In genomic region chr11:69976271-69976670, GRCm38 (mm10) we compare ENCODE assay signal across 22 mouse cellular contexts. TPM values are rescaled to one million over a fixed set of nuclear protein-coding genes. Genes with fewer than 3 reads are reported as not detected.
A peak's percentile ranks its signal among the peaks of the same experiment; 100 is the strongest.
DNase-seq lines count a peak whose midpoint lies in the region; ATAC-seq lines count a peak whose summit lies in the region.
"Had no signal": no experiment of that assay in that cellular context is flagged by ENCODE, and none has a peak within 500 bp of the region (broad histone marks: within the 10 kb centered on the region; RNA-seq: fewer than 3 reads in every experiment).

No protein-coding gene starts in this region.

- no peak overlapping the region for H3K27ac ChIP-seq in liver, embryonic 11.5 days (ENCODE audit: low read depth, low read length)
- H3K27ac ChIP-seq in liver, embryonic 12.5 days = no peak overlapping the region
- H3K27ac ChIP-seq in midbrain, embryonic 11.5 days (ENCODE audit: low read depth, low read length) = no peak overlapping the region
- H3K27ac ChIP-seq in midbrain, embryonic 15.5 days = no peak overlapping the region

- H3K27me3 ChIP-seq in liver, embryonic 11.5 days (replicated peaks; ENCODE audit: control insufficient read depth, insufficient read depth, low read length) = no peaks in the 10 kb centered on the region
- no peaks in the 10 kb centered on the region for H3K27me3 ChIP-seq in liver, embryonic 12.5 days (replicated peaks)
- H3K27me3 ChIP-seq in midbrain, embryonic 11.5 days (ENCODE audit: control insufficient read depth, insufficient read depth, low read length) = no peaks in the 10 kb centered on the region
- no peaks in the 10 kb centered on the region for H3K27me3 ChIP-seq in midbrain, embryonic 15.5 days (replicated peaks)
- H3K27me3 ChIP-seq: CH12.LX, Patski had no signal

- 0 out of 2 replicates have a peak overlapping the region, but pooled peaks have one; percentile 10 for H3K4me3 ChIP-seq in liver, embryonic 11.5 days (ENCODE audit: low read depth, low read length)
- no peak overlapping the region for H3K4me3 ChIP-seq in liver, embryonic 12.5 days
- H3K4me3 ChIP-seq in midbrain, embryonic 11.5 days (ENCODE audit: low read depth, low read length) = no peak overlapping the region
- H3K4me3 ChIP-seq in midbrain, embryonic 15.5 days = no peak overlapping the region

- ATAC-seq in liver, embryonic 11.5 days (replicated peaks; ENCODE audit: low FRiP score) = no peak
- no peak for ATAC-seq in liver, embryonic 12.5 days
- ATAC-seq in midbrain, embryonic 11.5 days (ENCODE audit: low FRiP score) = no peak
- ATAC-seq in midbrain, embryonic 15.5 days (replicated peaks) = no peak
- ATAC-seq: activated CD4-positive, CD25-positive, alpha-beta regulatory T cell, adult 4 months; CD4-positive, CD25-positive, alpha-beta regulatory T cell, adult 4 months; Patski had no signal

- DNase-seq in adrenal gland, adult 2 months = peak; percentile 52
- no peak for DNase-seq in adrenal gland, postnatal 25 days
- no peak for DNase-seq in liver, embryonic 11.5 days (ENCODE audit: low spot score)
- DNase-seq in midbrain, embryonic 11.5 days (ENCODE audit: low spot score, missing footprints) = peak; percentile 56
- peak; percentile 55 for DNase-seq in testis, postnatal 14 days (ENCODE audit: low spot score)
- no peak for DNase-seq in testis, postnatal 10 days (ENCODE audit: low spot score)
- DNase-seq: adrenal gland, adult 8-10 months; adrenal gland, postnatal 10 days; adrenal gland, postnatal 14 days; adrenal gland, postnatal 36 days; B cell, adult 2 months; cerebellum, adult 11 months; cerebellum, adult 11-12 months; cerebellum, adult 18-20 months; cerebellum, adult 2 months had no signal

- no peaks in the 10 kb centered on the region for H3K9me3 ChIP-seq in liver, embryonic 11.5 days (ENCODE audit: control insufficient read depth, low read length)
- no peaks in the 10 kb centered on the region for H3K9me3 ChIP-seq in liver, embryonic 12.5 days (replicated peaks)
- H3K9me3 ChIP-seq in midbrain, embryonic 11.5 days (ENCODE audit: control insufficient read depth, low read length) = no peaks in the 10 kb centered on the region
- H3K9me3 ChIP-seq in midbrain, embryonic 15.5 days = no peaks in the 10 kb centered on the region
- H3K9me3 ChIP-seq: G1E had no signal

- H3K4me1 ChIP-seq in liver, embryonic 11.5 days (replicated peaks; ENCODE audit: control insufficient read depth, insufficient read depth, low read length) = no peaks in the 10 kb centered on the region
- peaks cover 10% of the 10 kb centered on the region for H3K4me1 ChIP-seq in liver, embryonic 12.5 days
- H3K4me1 ChIP-seq in midbrain, embryonic 11.5 days (ENCODE audit: control insufficient read depth, insufficient read depth, low read length) = peaks cover 5% of the 10 kb centered on the region; the same call in 1 of the 2 replicates
- peaks cover 10% of the 10 kb centered on the region for H3K4me1 ChIP-seq in midbrain, embryonic 15.5 days

- 77% methylated on average over 4 of the region's 4 CpGs for WGBS in liver, embryonic 11.5 days
- 60% methylated on average over 4 of the region's 4 CpGs for WGBS in liver, embryonic 12.5 days (ENCODE audit: insufficient replicate concordance)
- WGBS in midbrain, embryonic 11.5 days = 89% methylated on average over 4 of the region's 4 CpGs
- 91% methylated on average over 4 of the region's 4 CpGs for WGBS in midbrain, embryonic 15.5 days

- H3K9ac ChIP-seq in liver, embryonic 11.5 days (ENCODE audit: low read depth, low read length) = no peak overlapping the region
- H3K9ac ChIP-seq in liver, embryonic 12.5 days = no peak overlapping the region
- H3K9ac ChIP-seq in midbrain, embryonic 11.5 days (ENCODE audit: low read length) = no peak overlapping the region
- H3K9ac ChIP-seq in midbrain, embryonic 15.5 days = no peak overlapping the region

- H3K4me2 ChIP-seq in liver, embryonic 11.5 days = no peak overlapping the region
- H3K4me2 ChIP-seq in liver, embryonic 12.5 days = no peak overlapping the region
- H3K4me2 ChIP-seq in midbrain, embryonic 11.5 days = no peak overlapping the region
- no peak overlapping the region for H3K4me2 ChIP-seq in midbrain, embryonic 15.5 days

- H3K36me3 ChIP-seq in liver, embryonic 11.5 days (ENCODE audit: control insufficient read depth, insufficient read depth, low read length) = peaks cover 32% of the 10 kb centered on the region
- peaks cover 72% of the 10 kb centered on the region for H3K36me3 ChIP-seq in liver, embryonic 12.5 days
- peaks cover 8% of the 10 kb centered on the region for H3K36me3 ChIP-seq in midbrain, embryonic 11.5 days (ENCODE audit: control insufficient read depth, insufficient read depth, low read length)
- peaks cover 25% of the 10 kb centered on the region for H3K36me3 ChIP-seq in midbrain, embryonic 15.5 days (replicated peaks)

RNA-seq across cellular contexts. Expression of gene Ctdnep1, which starts 4.7 kb away (rescaled TPM):
- total RNA-seq in adrenal gland, adult 2 months (2021) = 100 to 1,000 TPM; 130 to 136 TPM
- 106 and 117 TPM in 2 replicates for polyA plus RNA-seq in adrenal gland, adult 2 months (2012; rRNA removed)
- 123 and 141 TPM in 2 replicates for total RNA-seq in adrenal gland, postnatal 25 days (2021)
- 20.8 and 24.0 TPM in 2 replicates for polyA plus RNA-seq in liver, embryonic 11.5 days (2014; fragmentation: Nextera tagmentation; extraction: Ambion mirVana)
- 14.0 and 15.2 TPM in 2 replicates for polyA plus RNA-seq in liver, embryonic 12.5 days (2016; fragmentation: Nextera tagmentation; extraction: Ambion mirVana)
- polyA plus RNA-seq in midbrain, embryonic 11.5 days (2014; fragmentation: Nextera tagmentation; extraction: Ambion mirVana) = 20.7 and 22.6 TPM in 2 replicates
- 22.5 and 25.4 TPM in 2 replicates for polyA plus RNA-seq in midbrain, embryonic 15.5 days (2015; fragmentation: Nextera tagmentation; extraction: Ambion mirVana)

RNA-seq across cellular contexts. Expression of gene Elp5, which starts 6.0 kb away (rescaled TPM):
- total RNA-seq in adrenal gland, adult 2 months (2021) = 10 to 100 TPM; 61.9 to 91.9 TPM
- 45.0 and 45.6 TPM in 2 replicates for polyA plus RNA-seq in adrenal gland, adult 2 months (2012; rRNA removed)
- 71.1 and 76.1 TPM in 2 replicates for total RNA-seq in adrenal gland, postnatal 25 days (2021)
- 131 and 146 TPM in 2 replicates for polyA plus RNA-seq in liver, embryonic 11.5 days (2014; fragmentation: Nextera tagmentation; extraction: Ambion mirVana)
- 88.1 and 91.8 TPM in 2 replicates for polyA plus RNA-seq in liver, embryonic 12.5 days (2016; fragmentation: Nextera tagmentation; extraction: Ambion mirVana)
- 150 and 151 TPM in 2 replicates for polyA plus RNA-seq in midbrain, embryonic 11.5 days (2014; fragmentation: Nextera tagmentation; extraction: Ambion mirVana)
- 162 and 177 TPM in 2 replicates for polyA plus RNA-seq in midbrain, embryonic 15.5 days (2015; fragmentation: Nextera tagmentation; extraction: Ambion mirVana)

RNA-seq across cellular contexts. Expression of gene Cldn7, which starts 11.7 kb away (rescaled TPM):
- total RNA-seq in adrenal gland, adult 2 months (2021) = under 1 TPM in 1 of 2 experiments, not detected in 1; 0.78 TPM
- polyA plus RNA-seq in adrenal gland, adult 2 months (2012; rRNA removed) = 0.11 and 0.32 TPM in 2 replicates
- total RNA-seq in adrenal gland, postnatal 25 days (2021) = 0.52 TPM in 1 of 2 replicates, not detected in the other
- 4.0 and 5.1 TPM in 2 replicates for polyA plus RNA-seq in liver, embryonic 11.5 days (2014; fragmentation: Nextera tagmentation; extraction: Ambion mirVana)
- polyA plus RNA-seq in liver, embryonic 12.5 days (2016; fragmentation: Nextera tagmentation; extraction: Ambion mirVana) = 2.8 and 3.3 TPM in 2 replicates
- polyA plus RNA-seq in midbrain, embryonic 11.5 days (2014; fragmentation: Nextera tagmentation; extraction: Ambion mirVana) = 2.3 and 2.7 TPM in 2 replicates
- 0.58 and 0.59 TPM in 2 replicates for polyA plus RNA-seq in midbrain, embryonic 15.5 days (2015; fragmentation: Nextera tagmentation; extraction: Ambion mirVana)
- total RNA-seq: CH12.LX, G1E had no signal
- polyA plus RNA-seq: activated CD4-positive, CD25-positive, alpha-beta regulatory T cell, adult 4 months; CD4-positive, CD25-positive, alpha-beta regulatory T cell, adult 4 months; G1E; Patski had no signal

RNA-seq across cellular contexts. Expression of gene Gabarap, which starts 14.7 kb away (rescaled TPM):
- total RNA-seq in adrenal gland, adult 2 months (2021) = 100 to 1,000 TPM; 487 to 580 TPM
- polyA plus RNA-seq in adrenal gland, adult 2 months (2012; rRNA removed) = 226 and 315 TPM in 2 replicates
- 406 and 407 TPM in 2 replicates for total RNA-seq in adrenal gland, postnatal 25 days (2021)
- 302 and 311 TPM in 2 replicates for polyA plus RNA-seq in liver, embryonic 11.5 days (2014; fragmentation: Nextera tagmentation; extraction: Ambion mirVana)
- 260 and 270 TPM in 2 replicates for polyA plus RNA-seq in liver, embryonic 12.5 days (2016; fragmentation: Nextera tagmentation; extraction: Ambion mirVana)
- 566 and 590 TPM in 2 replicates for polyA plus RNA-seq in midbrain, embryonic 11.5 days (2014; fragmentation: Nextera tagmentation; extraction: Ambion mirVana)
- 495 and 507 TPM in 2 replicates for polyA plus RNA-seq in midbrain, embryonic 15.5 days (2015; fragmentation: Nextera tagmentation; extraction: Ambion mirVana)

RNA-seq across cellular contexts. Expression of gene Phf23, which starts 19.3 kb away (rescaled TPM):
- total RNA-seq in adrenal gland, adult 2 months (2021) = 10 to 100 TPM; 52.2 to 57.6 TPM
- polyA plus RNA-seq in adrenal gland, adult 2 months (2012; rRNA removed) = 9.7 and 19.0 TPM in 2 replicates
- 55.7 and 64.6 TPM in 2 replicates for total RNA-seq in adrenal gland, postnatal 25 days (2021)
- polyA plus RNA-seq in liver, embryonic 11.5 days (2014; fragmentation: Nextera tagmentation; extraction: Ambion mirVana) = 33.2 and 36.6 TPM in 2 replicates
- polyA plus RNA-seq in liver, embryonic 12.5 days (2016; fragmentation: Nextera tagmentation; extraction: Ambion mirVana) = 39.5 and 40.9 TPM in 2 replicates
- 51.5 and 53.4 TPM in 2 replicates for polyA plus RNA-seq in midbrain, embryonic 11.5 days (2014; fragmentation: Nextera tagmentation; extraction: Ambion mirVana)
- 57.1 and 58.8 TPM in 2 replicates for polyA plus RNA-seq in midbrain, embryonic 15.5 days (2015; fragmentation: Nextera tagmentation; extraction: Ambion mirVana)

Comparison
In these comparisons a context has a peak if more than half of its experiments do, and no peak if none do; other contexts are left out.
1. DNase-seq: peak in adrenal gland, adult 2 months (single experiment), midbrain, embryonic 11.5 days (single experiment) and testis, postnatal 14 days (single experiment); none in adrenal gland, postnatal 25 days (single experiment), liver, embryonic 11.5 days (single experiment) and testis, postnatal 10 days (single experiment).